Mouse (Mus musculus) limb, embryonic 14.5 days (tissue): ENCODE measurements around the gene Msmp. TPM values are rescaled to one million over a fixed set of nuclear protein-coding genes. Genes with fewer than 3 reads are reported as not detected.

Source experiments
- ATAC-seq: fragments of 200-750 bp; cut with Nextera tagmentation; 2 replicates; pipeline ENCODE4 v1.8.0; 2017; ENCODE audit warnings: low read depth, moderate number of reproducible peaks, moderate TSS enrichment; ENCODE audit not compliant: low FRiP score
- DNase-seq: peaks from one replicate; pipeline ENCODE4 v3.0.0-alpha.2; 2015; ENCODE audit warnings: low spot score
- H3K27ac ChIP-seq: fragments of 300-500 bp; sonication (generic); replicated peaks from 2 replicates; pipeline ENCODE4 v1.5.1; 2014; ENCODE audit warnings: low read depth, mild to moderate bottlenecking, low read length, moderate library complexity, mixed read lengths
- H3K27me3 ChIP-seq: fragments of 300-500 bp; sonication (generic); 2 replicates; pipeline ENCODE4 v1.6.1; 2014; ENCODE audit warnings: low read length, mixed read lengths; ENCODE audit not compliant: control insufficient read depth, insufficient read depth
- H3K36me3 ChIP-seq: fragments of 300-500 bp; sonication (generic); 2 replicates; pipeline ENCODE4 v1.6.1; 2014; ENCODE audit warnings: mild to moderate bottlenecking, low read length, moderate library complexity, mixed read lengths; ENCODE audit not compliant: control insufficient read depth, insufficient read depth
- H3K4me1 ChIP-seq: fragments of 300-500 bp; sonication (generic); 2 replicates; pipeline ENCODE4 v1.6.1; 2014; ENCODE audit warnings: antibody characterized with exemption, low read length, mixed read lengths; ENCODE audit not compliant: control insufficient read depth, insufficient read depth
- H3K4me2 ChIP-seq: fragments of 300-500 bp; sonication (generic); replicated peaks from 2 replicates; pipeline ENCODE4 v1.6.1; 2014; ENCODE audit warnings: low read depth, mild to moderate bottlenecking, low read length, moderate library complexity; ENCODE audit not compliant: severe bottlenecking
- H3K4me3 ChIP-seq: fragments of 300-500 bp; sonication (generic); replicated peaks from 2 replicates; pipeline ENCODE4 v1.5.1; 2014; ENCODE audit warnings: low read length
- H3K9ac ChIP-seq: fragments of 300-500 bp; sonication (generic); 2 replicates; pipeline ENCODE4 v1.6.1; 2014; ENCODE audit warnings: mild to moderate bottlenecking, low read depth, low read length, moderate library complexity; ENCODE audit not compliant: severe bottlenecking
- H3K9me3 ChIP-seq: fragments of 300-500 bp; sonication (generic); 2 replicates; pipeline ENCODE4 v1.6.1; 2016; ENCODE audit warnings: low read length; ENCODE audit not compliant: control insufficient read depth
- POLR2A ChIP-seq: fragments of 200-500 bp; IDR thresholded peaks from 2 replicates; pipeline ENCODE4 v1.8.0; 2012; ENCODE audit warnings: inconsistent platforms, mild to moderate bottlenecking, moderate library complexity, borderline replicate concordance; ENCODE audit not compliant: insufficient read depth, insufficient read length; ENCODE audit errors: extremely low read depth
- WGBS: fragments of 180-500 bp; shearing (Covaris S2); extraction: QIAGEN DNeasy Blood & Tissue Kit; methylation state at CpG from one replicate; pipeline ENCODE4 v1.1.7; 2014; 5-methylcytosine and 5-hydroxymethylcytosine counted together
- polyA plus RNA-seq, 2 experiments: library from polyadenylated mRNA; depleted of rRNA in 1 of 2; stranded (reverse) in 1 of 2; unstranded in 1 of 2; fragments of >200 nt; fragmentation: Nextera tagmentation in 1 of 2; extraction: Ambion mirVana in 1 of 2; gene quantifications; 2 replicates each; pipeline versions ENCODE4 v1.2.1 to v1.2.3; 2012 to 2014

Gene Msmp
- polyA plus RNA-seq, 2 experiments, result 0.88 to 2.8 TPM

DNA sequence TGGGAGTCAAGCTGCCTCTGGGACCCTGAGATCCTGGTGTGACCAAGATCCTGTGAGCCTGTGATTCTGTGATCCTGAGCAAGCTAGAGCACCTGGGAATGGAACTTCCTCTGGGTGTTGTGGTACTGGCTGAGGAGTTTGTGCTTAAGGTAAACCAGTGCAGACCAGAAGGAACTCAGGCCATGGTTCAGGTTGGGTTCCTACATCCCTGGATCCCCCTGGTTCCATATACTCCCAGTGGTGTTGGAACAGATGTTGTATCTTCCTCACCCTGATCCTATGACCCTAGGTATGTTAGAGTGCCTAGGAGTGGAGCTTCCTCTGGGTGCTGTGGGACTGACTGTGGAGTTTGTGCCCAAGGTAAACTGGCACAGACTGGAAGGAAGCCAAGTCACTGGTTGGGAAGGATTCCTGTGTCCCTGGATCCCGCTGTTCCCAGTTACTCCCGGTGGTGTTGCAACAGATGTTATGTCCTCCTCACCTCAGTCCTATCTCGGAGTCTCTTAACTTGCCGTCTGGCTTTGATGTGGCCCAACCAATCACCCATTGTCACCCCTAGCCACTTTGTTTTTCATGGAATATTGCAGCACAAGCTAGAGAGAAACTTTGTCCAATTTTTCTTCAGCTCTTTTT lies 36.0 kb upstream of the Msmp start:
- Histone ChIP-seq H3K4me1 (no peaks in the 10 kb centered on the region), H3K36me3 (no peaks in the 10 kb centered on the region), H3K4me3 (no peak overlapping the region), H3K9ac (no peak overlapping the region), H3K27me3 (no peaks in the 10 kb centered on the region), H3K9me3 (peaks cover 4% of the 10 kb centered on the region), H3K27ac (no peak overlapping the region), H3K4me2 (no peak overlapping the region)
- DNase-seq (no peak), ATAC-seq (no peak)
- no peak for TF ChIP-seq POLR2A
- WGBS, result 61% methylated on average over 4 of the region's 4 CpGs

DNA sequence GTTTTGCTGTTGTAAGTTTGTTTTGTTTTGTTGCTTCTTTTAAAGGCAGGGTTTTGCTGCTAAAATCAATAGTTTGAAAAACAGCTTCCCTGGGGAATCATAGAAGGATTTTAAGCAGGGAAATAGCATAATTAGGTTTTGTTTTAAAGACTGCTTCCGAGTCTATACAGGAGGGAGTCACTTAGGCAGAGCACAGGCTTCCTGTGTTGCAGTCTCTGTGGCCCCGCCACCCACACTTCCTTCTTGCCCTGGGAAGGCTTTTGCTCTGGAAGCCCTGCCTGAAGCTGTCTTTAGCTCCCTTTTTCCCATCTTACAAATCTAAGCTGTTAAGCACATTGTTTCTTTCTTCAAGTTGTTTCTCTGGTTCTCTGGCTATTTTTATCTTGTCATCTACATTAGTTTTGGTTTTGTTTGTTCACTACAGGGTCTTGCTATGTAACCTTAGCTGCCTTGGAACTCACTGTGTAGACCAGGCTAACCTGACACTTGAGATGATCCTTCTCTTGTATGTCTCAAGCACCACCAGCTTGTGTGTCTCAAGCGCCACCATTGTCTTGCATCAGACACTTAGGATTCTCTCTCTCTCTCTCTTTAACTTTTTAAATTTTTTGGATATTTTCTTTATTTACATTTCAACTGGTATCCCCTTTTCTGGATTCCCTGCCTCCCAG lies 28.9 kb upstream of the Msmp start:
- no peak for DNase-seq
- H3K4me2 ChIP-seq, result no peak overlapping the region
- WGBS, result 53% methylated on average over 3 of the region's 3 CpGs

DNA sequence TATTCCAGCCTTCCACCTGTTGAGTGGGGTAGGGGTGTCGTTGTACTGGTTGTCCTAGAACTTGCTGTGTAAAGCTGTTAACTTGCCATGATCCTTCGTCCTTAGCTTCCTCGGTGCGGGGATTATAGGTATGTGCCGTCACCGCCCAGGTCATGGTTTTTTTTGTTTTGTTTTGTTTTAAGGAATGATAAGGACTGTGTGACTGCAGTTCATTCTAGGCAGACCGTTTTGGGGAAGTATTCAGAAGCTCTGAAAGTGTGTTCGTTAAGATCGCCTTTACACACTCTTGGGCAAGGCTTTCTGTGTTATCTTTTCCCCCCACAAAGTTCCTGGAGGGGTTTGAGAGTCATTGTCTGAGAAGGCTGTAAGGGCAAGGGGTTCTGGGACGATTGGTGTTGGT lies 28.2 kb upstream of the Msmp start:
- Histone ChIP-seq H3K4me1 (no peaks in the 10 kb centered on the region), H3K9me3 (no peaks in the 10 kb centered on the region), H3K36me3 (no peaks in the 10 kb centered on the region), H3K4me3 (no peak overlapping the region), H3K4me2 (no peak overlapping the region), H3K27me3 (no peaks in the 10 kb centered on the region), H3K27ac (no peak overlapping the region), H3K9ac (no peak overlapping the region)
- WGBS, result 78% methylated on average over 10 of the region's 10 CpGs
- no peak for ATAC-seq
- DNase-seq, result no peak
- TF ChIP-seq POLR2A, result no peak

More for the DNA sequence above, 28.9 kb upstream of the Msmp start:
- no peaks in the 10 kb centered on the region for H3K27me3 ChIP-seq
- H3K9me3 ChIP-seq, result no peaks in the 10 kb centered on the region
- H3K4me1 ChIP-seq, result no peaks in the 10 kb centered on the region
- ATAC-seq, result no peak
- no peak for TF ChIP-seq POLR2A
- no peak overlapping the region for H3K4me3 ChIP-seq
- H3K9ac ChIP-seq, result no peak overlapping the region
- H3K36me3 ChIP-seq, result no peaks in the 10 kb centered on the region
- no peak overlapping the region for H3K27ac ChIP-seq

DNA sequence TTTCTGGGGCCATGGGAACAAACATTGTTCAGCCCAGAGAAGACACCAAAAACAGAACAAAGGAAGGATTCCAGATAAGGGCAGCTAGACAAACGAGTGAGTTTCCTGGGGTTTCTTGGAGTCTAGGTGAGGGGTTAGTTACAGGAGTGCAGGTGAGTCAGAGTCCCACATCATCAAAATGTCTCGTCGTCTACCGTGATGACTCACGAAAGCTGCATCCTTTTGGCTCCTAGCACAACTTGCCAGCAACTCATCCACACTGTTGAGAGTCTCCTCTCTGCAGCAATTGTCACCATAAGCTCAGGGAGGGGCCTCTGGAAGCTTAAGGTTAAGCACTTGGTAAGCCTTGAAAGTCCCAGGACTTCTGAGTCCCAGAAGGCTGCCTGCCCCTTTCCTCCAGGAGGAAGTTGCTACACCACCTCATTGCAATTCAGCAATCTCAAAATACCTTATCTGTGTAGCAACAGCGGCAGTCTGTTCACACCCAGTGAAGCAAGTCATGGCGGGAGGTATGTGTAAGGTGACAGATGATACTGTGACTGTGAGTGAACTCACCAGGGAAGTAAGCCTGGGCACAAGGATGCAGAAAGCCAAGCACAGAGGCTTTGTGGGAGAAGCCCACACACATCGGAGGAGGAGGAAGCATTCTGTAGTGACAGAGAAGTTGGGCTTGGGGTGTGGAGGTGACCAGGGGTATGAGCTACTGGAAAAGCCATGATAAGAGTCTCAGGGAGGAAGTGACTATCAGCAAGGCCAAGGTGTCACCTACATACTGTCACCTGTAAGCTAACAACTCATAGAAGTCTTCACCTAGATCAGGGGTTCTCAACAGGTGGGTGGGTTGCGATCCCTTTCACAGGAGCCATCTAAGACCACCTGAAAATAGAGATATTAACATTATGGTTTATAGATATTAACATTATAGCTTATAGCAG lies 20.7 kb upstream of the Msmp start:
- no peaks in the 10 kb centered on the region for H3K36me3 ChIP-seq
- 74% methylated on average over 9 of the region's 9 CpGs for WGBS
- DNase-seq (no peak), ATAC-seq (no peak)
- no peaks in the 10 kb centered on the region for H3K4me1 ChIP-seq
- no peaks in the 10 kb centered on the region for H3K9me3 ChIP-seq
- H3K27me3 ChIP-seq, result no peaks in the 10 kb centered on the region
- H3K4me2 ChIP-seq, result no peak overlapping the region
- TF ChIP-seq POLR2A, result no peak
- no peak overlapping the region for H3K4me3 ChIP-seq
- no peak overlapping the region for H3K9ac ChIP-seq
- H3K27ac ChIP-seq, result no peak overlapping the region

DNA sequence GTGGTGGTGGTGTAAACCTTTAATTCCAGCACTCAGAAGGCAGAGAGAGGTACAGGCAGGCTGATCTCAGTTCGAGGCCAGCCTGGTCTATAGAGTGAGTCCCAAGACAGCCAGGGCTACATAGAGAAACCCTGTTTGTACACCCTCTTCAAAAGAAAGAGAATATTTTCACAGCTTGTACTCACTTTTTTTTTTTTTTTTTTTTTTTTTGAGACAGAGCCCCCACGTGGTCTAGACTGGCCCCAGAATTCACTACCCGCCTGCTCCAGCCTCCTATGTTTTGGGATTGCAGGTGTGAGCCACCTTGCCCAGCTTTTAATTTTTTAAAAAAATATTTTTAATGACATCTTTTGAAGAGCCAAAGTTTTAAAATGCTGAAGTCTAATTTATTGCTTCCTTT lies 19.8 kb upstream of the Msmp start:
- ATAC-seq (no peak), DNase-seq (no peak)
- no peaks in the 10 kb centered on the region for H3K4me1 ChIP-seq
- no peak overlapping the region for H3K4me2 ChIP-seq
- H3K36me3 ChIP-seq, result no peaks in the 10 kb centered on the region
- no peak overlapping the region for H3K9ac ChIP-seq
- H3K27ac ChIP-seq, result no peak overlapping the region
- no peak overlapping the region for H3K4me3 ChIP-seq
- H3K9me3 ChIP-seq, result no peaks in the 10 kb centered on the region
- H3K27me3 ChIP-seq, result no peaks in the 10 kb centered on the region
- 75% methylated on average over 3 of the region's 3 CpGs for WGBS
- TF ChIP-seq POLR2A, result no peak
